Mouse (Mus musculus): ENCODE measurements at regions not wholly inside any gene's neighbourhood (a gene's known extent, or its start where the extent isn't known, plus 50 kb on each side); places are given as distances from the start of the nearest gene placed in this dataset.

GRCm38 (mm10) chr5:93328059-93328458, 61.0 kb downstream of the Ccng2 start:
- peak; percentile 81 for DNase-seq

DNA sequence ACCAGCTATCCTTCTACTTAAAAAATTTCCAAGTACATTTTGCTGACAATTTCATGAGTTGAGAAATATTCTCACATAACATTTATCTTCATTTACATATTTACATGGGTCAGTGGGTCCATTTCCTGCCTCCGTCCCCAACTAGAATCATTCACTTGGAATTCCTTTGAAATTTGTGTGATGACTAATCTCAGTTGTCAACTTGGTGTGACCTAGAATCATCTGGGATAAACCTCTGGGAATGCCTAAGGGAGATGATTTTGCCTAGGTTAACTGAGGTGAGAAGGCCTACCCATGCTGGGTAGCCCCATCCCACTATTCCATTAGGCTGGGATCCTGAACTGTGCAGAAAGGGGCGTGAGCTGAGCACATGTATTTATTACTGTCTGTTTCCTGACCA, 63.8 kb downstream of the Ccng2 start:
- DNase-seq = no peak

DNA sequence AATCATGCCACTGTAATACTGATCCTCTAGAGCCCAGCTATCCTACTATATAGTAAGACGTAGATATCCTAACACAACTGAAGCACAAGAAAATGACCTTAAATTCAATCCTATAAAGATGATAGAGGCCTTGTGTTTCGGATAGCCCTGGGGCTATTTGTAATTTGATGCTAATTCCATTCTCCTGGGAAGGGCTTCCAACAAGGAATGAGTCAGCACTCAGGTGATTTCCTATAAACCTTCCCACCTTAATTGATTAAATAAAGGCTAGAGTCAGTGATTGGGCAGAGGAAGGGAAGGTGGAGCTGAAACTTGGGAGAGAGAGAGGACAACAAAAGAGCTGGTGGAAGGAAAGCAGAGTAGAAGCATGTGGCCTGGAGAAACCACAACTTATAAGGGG, 86.0 kb downstream of the Ccng2 start:
- DNase-seq = no peak

Data from kidney, postnatal 14 days (tissue).